Mouse (Mus musculus): Measurements from ENCODE around the gene Gm20854.
"Not testable (repeated sequence)": the region's sequence is repeated elsewhere in the genome, so short reads cannot be mapped to it uniquely, and the experiment has no call there.

The Gm20854 gene

GRCm38 (mm10) chrY:85530808-85531207, at the start of gene Gm20854:
Gene Gm20854 (minus strand): TSS chrY:85530908.
- in situ Hi-C loops (cut with MboI, MseI), result not testable (repeated sequence)

All from T-helper 2 cell (primary cell).